Mouse (Mus musculus) cerebellum, adult 8-10 months (tissue): Measurements from ENCODE around the gene Spon2.

Source experiments
- DNase-seq: peaks from one replicate; pipeline ENCODE4 v3.0.0; 2022

Spon2 gene

DNA sequence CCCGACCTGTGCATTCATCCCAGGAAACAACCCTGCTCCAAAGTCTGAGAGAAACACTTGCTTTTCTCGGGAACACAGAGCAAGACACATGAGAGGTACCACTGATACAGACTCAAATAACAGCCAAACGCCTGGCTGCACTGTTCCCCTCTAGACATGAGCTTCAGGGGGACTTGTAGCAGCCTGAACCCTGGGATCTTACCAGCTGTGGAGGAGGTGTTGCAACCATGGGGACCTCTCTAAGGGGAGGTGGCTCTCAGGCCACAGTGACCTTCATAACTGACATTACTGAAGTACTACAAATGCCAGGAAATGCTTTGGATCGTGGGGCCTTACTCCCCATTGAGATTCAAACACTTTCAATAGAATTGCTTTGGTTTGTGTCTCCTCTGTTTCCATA is 3.5 kb downstream of the Spon2 start:
- DNase-seq = no peak

DNA sequence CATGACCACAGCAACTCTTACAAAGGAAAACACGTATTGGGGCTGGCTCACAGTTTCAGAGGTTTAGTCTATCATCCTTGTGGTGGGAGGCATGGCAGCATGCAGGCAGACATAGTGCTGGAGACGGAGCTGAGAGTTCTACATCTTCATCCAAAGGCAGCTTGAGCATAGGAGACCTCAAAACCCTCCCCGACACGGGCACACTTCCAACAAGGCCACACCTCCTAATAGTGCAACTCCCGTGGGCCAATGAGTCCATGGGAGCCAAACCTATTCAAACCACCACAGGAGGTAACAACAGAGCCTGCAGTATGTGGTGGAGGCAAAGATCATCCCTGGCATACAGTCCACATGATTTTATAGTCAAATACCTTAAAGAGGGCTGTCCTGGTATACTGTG is 7.0 kb downstream of the Spon2 start:
- DNase-seq = no peak

DNA sequence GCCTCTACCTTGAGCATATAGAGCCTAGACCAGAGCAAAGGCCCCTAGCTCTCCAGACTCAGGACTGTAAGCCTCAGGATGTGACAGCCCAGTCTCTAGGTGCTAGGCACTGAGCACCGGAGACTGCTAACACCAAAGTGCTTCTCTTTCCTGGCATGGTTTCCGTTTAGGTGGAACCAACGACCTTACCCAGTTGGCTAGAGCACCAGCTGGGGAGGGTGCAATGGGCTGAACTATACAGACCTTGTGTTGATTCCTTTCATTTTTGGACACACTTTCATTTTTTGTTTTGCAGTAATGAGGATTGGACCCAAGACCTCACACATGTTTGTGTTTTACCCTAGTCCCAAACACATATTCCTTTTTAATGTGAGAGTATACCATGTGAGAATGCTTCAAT is 7.7 kb downstream of the Spon2 start:
- no peak for DNase-seq

DNA sequence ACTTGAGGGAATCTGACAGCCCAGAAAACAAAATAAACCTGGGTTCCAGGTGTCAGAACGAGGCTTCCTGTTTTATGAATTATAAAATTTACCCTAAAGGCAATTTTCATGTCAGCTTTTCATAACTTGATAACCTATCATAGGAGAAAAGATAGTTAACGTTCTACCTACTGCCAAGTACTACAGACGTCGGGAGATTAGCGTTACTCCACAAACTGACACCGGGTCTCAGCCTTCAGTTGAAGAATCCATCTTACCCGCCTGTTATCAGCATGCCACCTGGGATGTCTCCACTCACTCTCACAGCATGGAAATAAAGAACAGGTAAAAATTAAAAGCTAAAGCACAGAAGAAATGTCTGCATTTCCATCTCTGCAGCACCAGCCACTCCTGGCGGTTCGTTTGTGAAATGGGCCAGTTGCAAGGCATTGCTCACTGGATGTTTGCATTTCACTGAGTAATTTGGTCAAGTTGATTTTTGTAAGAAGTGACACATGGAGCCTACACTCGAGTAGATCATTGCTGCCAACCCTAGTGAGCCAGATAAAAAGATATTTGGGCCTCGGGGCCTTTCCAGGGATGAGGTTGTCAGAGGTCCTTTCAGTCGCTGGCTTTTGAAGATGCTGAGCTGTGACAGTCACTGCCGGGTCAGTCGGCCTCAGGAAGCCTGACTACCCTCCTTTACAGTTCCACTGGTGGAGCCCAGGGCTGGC is 9.6 kb downstream of the Spon2 start:
- no peak for DNase-seq

DNA sequence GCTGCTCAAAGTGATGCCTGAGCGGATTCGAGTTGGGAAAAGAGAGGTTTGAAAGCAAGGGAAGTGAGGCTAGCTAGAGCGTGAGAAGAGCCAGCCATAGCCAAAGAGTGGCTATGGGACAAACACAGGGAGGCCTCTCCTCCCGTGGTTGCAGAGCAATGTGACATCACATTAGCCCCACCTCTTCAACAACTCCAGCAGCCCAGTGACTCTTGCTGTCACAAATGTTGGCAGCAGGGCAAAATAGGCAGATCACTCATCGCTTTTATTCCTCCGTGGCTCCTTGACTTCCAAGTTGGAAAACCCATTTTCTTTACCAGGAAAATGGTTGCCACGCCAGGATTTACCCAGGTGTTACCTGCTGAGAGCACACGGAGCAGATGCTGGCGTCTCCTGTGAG is 11.1 kb downstream of the Spon2 start:
- DNase-seq = no peak

DNA sequence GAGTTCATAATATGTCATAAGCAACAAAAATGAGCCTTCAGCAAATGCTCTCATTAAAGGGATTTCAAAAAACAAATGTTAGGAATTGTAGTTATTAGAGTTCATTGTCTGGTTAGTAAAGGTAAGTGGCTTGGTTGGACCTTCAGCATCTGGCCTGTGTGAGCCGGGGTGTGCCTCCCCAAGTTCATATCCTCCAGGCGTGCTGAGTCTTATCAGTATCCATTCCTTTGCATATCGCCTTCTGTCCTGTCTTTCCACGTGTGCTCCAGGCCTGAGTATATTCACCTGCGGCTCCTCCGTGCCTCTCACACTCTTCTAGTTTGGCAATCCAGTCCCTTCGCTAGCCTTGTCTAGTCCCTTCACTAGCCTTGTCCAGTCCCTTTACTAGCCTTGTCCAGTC is 11.9 kb downstream of the Spon2 start:
- DNase-seq = no peak

DNA sequence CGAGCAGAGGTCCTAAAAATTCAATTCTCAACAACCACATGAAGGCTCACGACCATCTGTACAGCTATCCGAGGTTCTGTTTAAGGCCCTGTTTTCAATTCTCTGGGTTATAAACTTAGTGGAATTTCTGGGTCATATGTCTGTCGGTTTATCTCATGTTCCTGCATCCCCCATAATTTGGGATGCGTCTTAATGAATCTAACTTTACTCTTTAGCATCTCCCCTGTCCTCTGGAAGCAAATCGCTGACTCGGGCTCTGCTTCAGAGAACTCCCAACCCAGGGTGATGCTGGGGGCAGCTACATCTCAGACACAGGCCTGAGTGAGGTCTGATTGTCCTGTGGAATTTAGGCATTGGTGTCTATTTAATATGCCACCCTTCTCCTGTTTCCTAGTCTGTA is 14.0 kb downstream of the Spon2 start:
- no peak for DNase-seq

DNA sequence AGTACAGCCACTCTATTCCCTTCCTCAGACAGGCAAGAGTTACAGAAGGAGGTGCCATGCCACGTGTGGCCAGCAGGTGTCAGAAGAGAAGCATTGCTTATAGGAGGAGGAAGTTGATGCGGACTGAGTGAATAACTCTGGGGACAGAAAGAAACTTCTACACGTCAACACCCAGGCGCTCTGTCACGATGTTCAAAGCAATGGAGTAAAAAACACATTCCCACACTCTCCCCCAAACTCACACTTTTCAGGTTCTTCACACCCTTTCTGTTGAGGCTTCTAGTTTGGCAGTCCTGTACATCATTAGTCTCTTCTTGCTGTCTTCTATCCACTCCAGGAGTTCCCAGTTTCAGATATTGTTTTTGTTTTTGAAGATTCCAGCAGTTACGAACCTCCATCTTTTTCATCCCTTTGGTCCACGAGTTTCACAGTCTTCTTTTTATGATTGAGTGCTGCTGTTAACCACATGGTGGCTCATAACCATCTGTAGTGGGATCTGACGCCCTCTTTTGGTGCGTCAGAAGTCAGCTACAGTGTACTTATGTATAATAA is 14.5 kb downstream of the Spon2 start:
- DNase-seq = peak; percentile 85

DNA sequence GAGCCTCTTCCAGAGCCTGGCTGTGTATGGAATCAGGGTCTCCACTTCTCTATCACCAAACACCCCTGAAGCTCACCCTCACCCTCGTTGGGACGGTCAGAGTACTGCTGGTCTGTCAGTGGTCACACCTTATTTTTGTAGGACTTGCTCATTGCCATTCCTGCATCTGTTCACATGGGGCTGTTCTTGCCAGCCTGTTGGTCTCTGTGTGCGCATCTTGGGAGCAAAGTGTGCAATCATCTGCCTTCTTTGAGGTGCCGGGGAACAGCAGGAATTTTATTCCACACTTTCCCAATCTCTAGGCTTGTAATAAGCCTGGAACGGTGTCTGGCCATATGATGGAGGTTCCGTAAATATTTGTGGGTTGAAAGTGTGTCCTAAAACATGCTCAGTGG is 15.1 kb downstream of the Spon2 start:
- DNase-seq = no peak

DNA sequence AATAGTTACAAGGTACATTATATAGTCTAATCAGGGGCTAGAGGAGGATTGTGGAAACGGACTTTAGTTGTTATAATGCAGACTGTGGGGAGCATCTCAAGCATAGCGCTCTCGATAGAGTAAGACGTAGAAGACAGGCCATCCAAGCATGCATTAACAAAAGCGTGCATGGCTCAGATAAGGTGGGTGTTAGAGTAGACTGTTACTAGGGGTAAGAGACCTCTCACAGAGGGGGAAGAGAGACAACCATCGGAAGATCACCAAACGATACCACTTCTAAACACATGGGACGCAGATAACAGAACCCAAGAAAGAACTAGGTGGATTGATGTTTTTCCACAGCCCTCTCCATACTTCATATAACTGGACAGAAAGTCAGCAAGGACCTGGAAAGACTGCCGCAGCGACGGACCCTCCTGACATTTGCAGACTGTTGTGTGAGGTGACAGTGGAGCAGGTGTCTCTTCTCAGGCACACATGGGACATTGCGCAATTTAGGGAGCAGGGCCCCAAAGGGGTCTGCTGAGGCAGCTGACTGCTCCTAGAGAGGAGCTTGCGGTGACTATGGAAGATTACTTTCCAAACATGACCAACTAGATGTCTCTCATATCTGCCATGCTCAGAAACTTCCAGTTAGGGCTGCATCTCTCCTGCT is 15.6 kb downstream of the Spon2 start:
- no peak for DNase-seq

DNA sequence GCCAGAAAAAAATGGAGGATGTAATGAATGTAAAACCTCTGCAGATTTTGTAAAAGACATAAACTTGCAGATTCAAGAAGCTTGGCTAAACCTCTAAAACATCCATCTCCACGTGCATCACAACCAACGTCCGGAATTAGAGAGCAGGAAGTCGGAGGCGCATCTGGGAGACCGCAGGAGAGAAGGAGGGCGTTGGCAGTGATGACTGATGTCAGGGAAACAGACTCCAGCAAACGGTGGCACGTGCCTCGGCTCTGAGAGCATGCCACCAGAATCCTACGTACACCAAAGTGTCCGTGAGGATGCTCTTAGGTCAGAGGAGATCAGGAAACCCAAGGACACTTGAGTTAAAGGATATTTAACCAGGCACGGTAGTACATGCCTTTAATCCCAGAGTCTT is 16.6 kb downstream of the Spon2 start:
- no peak for DNase-seq

DNA sequence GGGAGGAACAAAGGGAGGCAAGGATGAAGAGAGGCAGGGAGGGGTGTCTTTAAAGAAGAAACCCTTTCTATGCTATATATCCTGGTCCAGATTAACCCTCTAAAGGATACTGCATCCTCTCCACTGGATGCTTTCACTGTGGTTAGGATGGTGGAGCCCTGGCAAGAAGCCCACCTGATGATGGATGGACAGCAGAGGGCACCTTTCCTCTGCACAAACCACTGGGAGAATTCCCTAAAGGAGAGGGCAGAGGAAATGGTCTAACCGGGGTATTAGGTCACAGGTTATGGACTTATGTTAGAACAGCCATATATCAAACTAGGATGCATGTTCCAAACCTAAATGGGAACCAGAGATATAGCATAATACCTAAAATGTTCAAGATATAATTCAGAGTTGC is 18.2 kb downstream of the Spon2 start:
- DNase-seq = no peak

DNA sequence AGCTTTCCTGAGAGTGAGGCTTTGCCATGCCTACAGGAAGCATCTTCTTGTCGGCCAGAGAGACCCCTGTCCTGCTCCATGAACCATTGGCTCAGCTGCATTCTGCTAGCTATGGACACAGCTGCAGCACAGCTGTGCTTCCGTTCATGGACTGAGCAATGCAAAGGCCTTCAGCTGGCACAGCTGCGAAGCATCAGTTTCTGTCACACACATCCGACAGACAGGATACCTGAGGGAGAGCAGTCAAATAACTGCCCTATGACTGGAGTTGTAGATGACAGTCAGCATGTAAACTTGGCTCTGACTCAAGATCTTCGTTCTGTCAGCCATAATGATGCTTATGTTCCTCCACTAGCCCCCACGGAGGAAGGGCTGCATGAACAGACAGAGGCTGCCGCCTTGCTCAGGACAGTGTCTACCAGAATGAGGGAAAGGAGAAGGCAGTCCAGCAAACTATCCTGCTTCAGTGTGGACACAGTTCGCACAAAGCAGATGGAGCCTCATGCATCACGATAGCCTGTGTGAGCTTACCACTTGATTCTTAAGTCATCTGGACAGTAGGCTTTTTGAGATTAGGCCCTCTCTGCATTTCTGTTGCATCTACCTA is 22.9 kb downstream of the Spon2 start:
- DNase-seq = no peak

DNA sequence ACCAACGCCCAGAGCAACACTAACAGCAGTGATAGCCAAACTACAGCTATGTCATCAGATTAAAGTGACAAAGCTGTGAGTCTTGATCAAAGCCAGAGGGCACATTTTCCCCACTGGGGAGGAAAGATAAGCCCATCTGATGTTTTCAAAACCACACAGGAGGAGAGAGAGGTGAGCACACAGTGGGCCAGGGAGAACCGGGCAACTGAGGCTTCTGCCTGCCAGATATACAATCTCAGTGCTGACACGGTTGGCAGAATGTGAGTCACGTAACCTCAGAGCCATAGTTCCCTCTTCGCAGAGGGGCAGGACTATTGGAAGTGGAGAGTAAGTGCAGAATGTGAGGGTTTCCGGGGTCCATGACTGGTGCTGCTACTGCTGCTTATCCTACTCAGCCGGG is 24.7 kb downstream of the Spon2 start:
- no peak for DNase-seq
